Mouse (Mus musculus) ES-E14 (cell line): ENCODE measurements at regions not wholly inside any gene's neighbourhood (a gene's known extent, or its start where the extent isn't known, plus 50 kb on each side); places are given as distances from the start of the nearest gene placed in this dataset.

Source experiments
- HCFC1 ChIP-seq: IDR thresholded peaks from 2 replicates; pipeline ENCODE4 v1.6.1; 2012; ENCODE audit warnings: low read length, inconsistent platforms, borderline replicate concordance; ENCODE audit not compliant: insufficient read depth
- MAFK ChIP-seq: IDR thresholded peaks from 2 replicates; pipeline ENCODE4 v1.6.1; 2014; ENCODE audit warnings: mild to moderate bottlenecking, low read depth, low read length, inconsistent platforms; ENCODE audit not compliant: insufficient read depth
- ZC3H11A ChIP-seq: IDR thresholded peaks from 2 replicates; pipeline ENCODE4 v1.6.1; 2012; ENCODE audit warnings: low read depth, mild to moderate bottlenecking, inconsistent platforms, low read length, borderline replicate concordance
- ZNF384 ChIP-seq: IDR thresholded peaks from 2 replicates; pipeline ENCODE4 v1.6.1; 2012; ENCODE audit warnings: low read depth, low read length, inconsistent platforms

DNA sequence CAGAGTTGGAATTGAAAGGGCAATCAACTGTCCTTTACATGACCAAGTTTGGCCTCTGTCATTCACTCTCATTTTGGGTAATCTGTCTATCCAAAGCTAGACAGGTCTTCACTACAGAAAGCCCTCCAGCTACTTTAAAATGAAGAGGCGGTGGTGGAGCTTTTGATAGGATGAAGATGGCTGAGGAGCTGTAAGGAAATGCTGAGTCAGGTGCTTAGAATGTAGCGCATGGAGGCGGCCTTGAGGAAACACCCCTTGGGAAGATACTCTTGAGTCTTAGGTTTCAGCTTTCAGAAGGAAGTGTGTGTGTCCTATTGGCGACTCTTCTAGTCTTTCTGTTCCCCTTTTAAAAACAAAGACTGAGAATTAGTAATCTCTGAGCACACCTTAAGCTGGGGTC lies 214.4 kb upstream of the Osr1 start:
- no peak for TF ChIP-seq HCFC1
- TF ChIP-seq ZNF384: no peak
- no peak for TF ChIP-seq ZC3H11A
- TF ChIP-seq MAFK: peak; percentile 76
